Mouse (Mus musculus): Measurements from ENCODE around the gene Mdm4. TPM values are rescaled to one million over a fixed set of nuclear protein-coding genes. Genes with fewer than 3 reads are reported as not detected.
"Not testable (repeated sequence)": the region's sequence is repeated elsewhere in the genome, so short reads cannot be mapped to it uniquely, and the experiment has no call there.

Gene Mdm4
- polyA plus RNA-seq, 1 experiment from 2014 or later, result 36.5 TPM

DNA sequence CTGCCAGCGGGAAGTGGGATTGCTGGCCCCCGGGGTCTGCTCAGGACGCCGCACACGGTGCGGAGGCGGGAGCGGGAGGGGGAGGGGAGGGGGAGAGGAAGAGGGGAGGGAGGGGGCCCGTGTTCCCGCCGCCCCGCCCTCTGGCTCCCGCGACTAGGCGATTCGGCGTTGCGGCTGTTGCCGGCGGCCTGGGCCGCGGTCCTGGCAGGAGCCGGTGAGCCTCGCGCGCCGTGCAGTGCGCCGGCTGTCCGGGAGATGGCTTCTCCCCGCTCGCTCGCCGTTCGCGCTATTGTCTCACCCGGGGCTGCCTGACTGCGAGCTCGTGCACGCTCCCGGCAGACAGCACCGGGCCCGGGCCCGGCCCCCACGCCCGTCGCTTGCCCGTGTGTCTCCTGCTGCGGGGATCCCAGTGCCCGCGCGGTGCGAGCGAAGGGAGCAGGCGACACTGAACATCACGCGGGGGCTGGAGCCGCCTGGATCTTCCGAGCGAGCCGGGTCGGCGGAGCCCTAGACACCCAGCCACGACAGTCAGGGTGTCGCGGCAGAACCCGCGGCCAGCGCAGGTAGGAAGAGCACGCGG is 15.6 kb upstream of the Mdm4 start:
- Histone ChIP-seq H3K36me3 (ENCODE audit: control insufficient read depth, insufficient read depth, low read length) (no peaks in the 10 kb centered on the region), H3K27me3 (ENCODE audit: control insufficient read depth, insufficient read depth, low read length) (0 out of 2 replicates have a peak, but pooled peaks cover 2% of the 10 kb centered on the region), H3K4me2 (peak overlapping the region; percentile 81), H3K4me1 (ENCODE audit: control insufficient read depth, insufficient read depth, low read length) (peaks cover 43% of the 10 kb centered on the region), H3K27ac (ENCODE audit: low read depth, low read length) (peak overlapping the region; percentile 95), H3K4me3 (ENCODE audit: low read depth, low read length) (peak overlapping the region; percentile 95), H3K9me3 (ENCODE audit: control insufficient read depth, low read length) (no peaks in the 10 kb centered on the region), H3K9ac (ENCODE audit: low read length) (peak overlapping the region; percentile 99)
- under 1% methylated on average over 57 of the region's 71 CpGs for WGBS
- DNase-seq (ENCODE audit: low spot score, missing footprints), result peak; percentile 97
- ATAC-seq (ENCODE audit: low FRiP score), result peak; percentile 92

GRCm38 (mm10) chr1:133045011-133045860 is 14.9 kb upstream of the Mdm4 start, which contains the start of gene Pik3c2b:
Gene Pik3c2b (plus strand): TSS chr1:133045667.
- peak within 1 kb of the TSS; percentile 95 for H3K27ac ChIP-seq (ENCODE audit: low read depth, low read length)
- H3K9ac ChIP-seq (ENCODE audit: low read length), result peak within 1 kb of the TSS; percentile 99
- H3K4me2 ChIP-seq, result peak within 1 kb of the TSS; percentile 81
- WGBS, result 4% methylated on average over 15 of the region's 15 CpGs
- peak within 1 kb of the TSS; percentile 95 for H3K4me3 ChIP-seq (ENCODE audit: low read depth, low read length)
- DNase-seq (ENCODE audit: low spot score, missing footprints) (peak; percentile 96), ATAC-seq (ENCODE audit: low FRiP score) (no peak)
- H3K4me1 ChIP-seq (ENCODE audit: control insufficient read depth, insufficient read depth, low read length), result peaks cover 43% of the 10 kb centered on the region
- no peaks in the 10 kb centered on the region for H3K9me3 ChIP-seq (ENCODE audit: control insufficient read depth, low read length)
- 0 out of 2 replicates have a peak, but pooled peaks cover 2% of the 10 kb centered on the region for H3K27me3 ChIP-seq (ENCODE audit: control insufficient read depth, insufficient read depth, low read length)
- no peaks in the 10 kb centered on the region for H3K36me3 ChIP-seq (ENCODE audit: control insufficient read depth, insufficient read depth, low read length)

DNA sequence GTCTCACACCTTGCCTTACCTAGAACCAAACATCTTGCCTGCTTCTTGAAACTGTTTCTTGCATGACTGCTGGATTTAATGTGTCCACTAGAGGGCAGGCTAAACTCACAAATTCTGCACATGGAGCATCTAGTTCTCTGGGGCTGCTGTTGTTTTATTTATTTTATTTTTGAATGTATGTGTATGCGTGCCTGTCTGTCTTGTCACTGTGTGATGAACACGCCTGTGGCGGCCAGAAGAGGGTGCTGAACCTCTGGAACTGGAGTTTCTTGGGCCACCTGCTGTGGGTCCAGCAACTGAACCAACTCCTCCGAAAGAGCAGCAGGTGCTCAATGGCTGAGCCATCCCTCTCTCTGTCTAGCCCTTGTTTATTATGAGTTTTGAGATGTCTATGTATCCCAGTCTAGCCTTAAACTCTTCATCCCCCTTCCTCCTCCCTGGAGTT is 9.2 kb upstream of the Mdm4 start:
- WGBS, result 14% methylated on average over 4 of the region's 4 CpGs
- ATAC-seq (ENCODE audit: low FRiP score) (peak; percentile 80; the same call in 1 of the 2 replicates), DNase-seq (ENCODE audit: low spot score, missing footprints) (peak; percentile 96)
- H3K9ac ChIP-seq (ENCODE audit: low read length), result no peak overlapping the region
- no peaks in the 10 kb centered on the region for H3K27me3 ChIP-seq (ENCODE audit: control insufficient read depth, insufficient read depth, low read length)
- H3K4me1 ChIP-seq (ENCODE audit: control insufficient read depth, insufficient read depth, low read length), result no peaks in the 10 kb centered on the region
- H3K4me2 ChIP-seq, result no peak overlapping the region
- no peak overlapping the region for H3K4me3 ChIP-seq (ENCODE audit: low read depth, low read length)
- H3K9me3 ChIP-seq (ENCODE audit: control insufficient read depth, low read length), result no peaks in the 10 kb centered on the region
- no peaks in the 10 kb centered on the region for H3K36me3 ChIP-seq (ENCODE audit: control insufficient read depth, insufficient read depth, low read length)
- no peak overlapping the region for H3K27ac ChIP-seq (ENCODE audit: low read depth, low read length)

GRCm38 (mm10) chr1:133034682-133035081 is 4.3 kb upstream of the Mdm4 start:
- H3K9me3 ChIP-seq (ENCODE audit: control insufficient read depth, low read length); ATAC-seq (ENCODE audit: low FRiP score); H3K4me1 ChIP-seq (ENCODE audit: control insufficient read depth, insufficient read depth, low read length); H3K4me3 ChIP-seq (ENCODE audit: low read depth, low read length); H3K27ac ChIP-seq (ENCODE audit: low read depth, low read length); H3K4me2 ChIP-seq; DNase-seq (ENCODE audit: low spot score, missing footprints); H3K36me3 ChIP-seq (ENCODE audit: control insufficient read depth, insufficient read depth, low read length); H3K27me3 ChIP-seq (ENCODE audit: control insufficient read depth, insufficient read depth, low read length); H3K9ac ChIP-seq (ENCODE audit: low read length): not testable (repeated sequence)
- WGBS, result 68% methylated on average over 7 of the region's 7 CpGs

- peak overlapping the region; percentile 53 for H3K4me3 ChIP-seq (ENCODE audit: low read depth, low read length)
- H3K4me2 ChIP-seq, result peak overlapping the region; percentile 53
- ATAC-seq (ENCODE audit: low FRiP score) (peak; percentile 74), DNase-seq (ENCODE audit: low spot score, missing footprints) (peak; percentile 96)
- no peak overlapping the region for H3K9ac ChIP-seq (ENCODE audit: low read length)
- WGBS, result 2% methylated on average over 11 of the region's 11 CpGs
- H3K9me3 ChIP-seq (ENCODE audit: control insufficient read depth, low read length), result no peaks in the 10 kb centered on the region
- peaks cover 5% of the 10 kb centered on the region; the same call in 1 of the 2 replicates for H3K4me1 ChIP-seq (ENCODE audit: control insufficient read depth, insufficient read depth, low read length)
- no peaks in the 10 kb centered on the region for H3K27me3 ChIP-seq (ENCODE audit: control insufficient read depth, insufficient read depth, low read length)
- H3K36me3 ChIP-seq (ENCODE audit: control insufficient read depth, insufficient read depth, low read length), result no peaks in the 10 kb centered on the region
- no peak overlapping the region for H3K27ac ChIP-seq (ENCODE audit: low read depth, low read length)
These were observed 3.7 kb upstream of the Mdm4 start for GRCm38 (mm10) chr1:133034091-133034460.

GRCm38 (mm10) chr1:133033316-133034090 is 3.1 kb upstream of the Mdm4 start:
- H3K36me3 ChIP-seq (ENCODE audit: control insufficient read depth, insufficient read depth, low read length), result no peaks in the 10 kb centered on the region
- H3K27ac ChIP-seq (ENCODE audit: low read depth, low read length), result no peak overlapping the region; the same call in 1 of the 2 replicates
- H3K9me3 ChIP-seq (ENCODE audit: control insufficient read depth, low read length), result no peaks in the 10 kb centered on the region
- peaks cover 5% of the 10 kb centered on the region; the same call in 1 of the 2 replicates for H3K4me1 ChIP-seq (ENCODE audit: control insufficient read depth, insufficient read depth, low read length)
- H3K9ac ChIP-seq (ENCODE audit: low read length), result peak overlapping the region; percentile 59
- no peaks in the 10 kb centered on the region for H3K27me3 ChIP-seq (ENCODE audit: control insufficient read depth, insufficient read depth, low read length)
- H3K4me2 ChIP-seq, result peak overlapping the region; percentile 53
- H3K4me3 ChIP-seq (ENCODE audit: low read depth, low read length), result peak overlapping the region; percentile 53
- WGBS, result under 1% methylated on average over 28 of the region's 28 CpGs
- DNase-seq (ENCODE audit: low spot score, missing footprints) (peak; percentile 98), ATAC-seq (ENCODE audit: low FRiP score) (peak; percentile 83)

DNA sequence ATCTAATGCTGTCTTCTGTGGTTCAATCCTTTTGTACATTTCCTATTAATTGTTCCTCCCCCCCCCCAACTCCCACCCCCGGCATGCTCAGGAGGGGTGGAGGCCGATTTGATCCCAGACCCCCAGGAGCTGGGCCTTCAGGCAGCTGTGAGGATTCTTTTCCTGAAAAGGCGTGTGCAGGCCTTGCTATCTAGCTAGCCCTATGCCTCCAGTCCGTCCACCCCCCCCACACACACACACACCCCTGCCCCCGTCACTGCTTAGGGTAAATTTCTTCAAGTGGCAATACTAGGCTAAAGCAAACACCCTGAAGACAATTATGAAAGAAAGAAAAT is 2.6 kb upstream of the Mdm4 start:
- Histone ChIP-seq H3K4me1 (ENCODE audit: control insufficient read depth, insufficient read depth, low read length) (peaks cover 5% of the 10 kb centered on the region; the same call in 1 of the 2 replicates), H3K27me3 (ENCODE audit: control insufficient read depth, insufficient read depth, low read length) (no peaks in the 10 kb centered on the region), H3K36me3 (ENCODE audit: control insufficient read depth, insufficient read depth, low read length) (no peaks in the 10 kb centered on the region), H3K4me2 (peak overlapping the region; percentile 53), H3K4me3 (ENCODE audit: low read depth, low read length) (peak overlapping the region; percentile 53), H3K27ac (ENCODE audit: low read depth, low read length) (no peak overlapping the region; the same call in 1 of the 2 replicates), H3K9ac (ENCODE audit: low read length) (peak overlapping the region; percentile 59), H3K9me3 (ENCODE audit: control insufficient read depth, low read length) (no peaks in the 10 kb centered on the region)
- peak; percentile 94 for DNase-seq (ENCODE audit: low spot score, missing footprints)
- WGBS, result 10% methylated on average over 5 of the region's 5 CpGs
- peak; percentile 43; the same call in 1 of the 2 replicates for ATAC-seq (ENCODE audit: low FRiP score)

GRCm38 (mm10) chr1:133029744-133030143 is 617 bp downstream of the Mdm4 start:
- H3K36me3 ChIP-seq (ENCODE audit: control insufficient read depth, insufficient read depth, low read length), result no peaks in the 10 kb centered on the region
- no peak overlapping the region for H3K4me3 ChIP-seq (ENCODE audit: low read depth, low read length)
- H3K4me2 ChIP-seq, result no peak overlapping the region
- H3K9ac ChIP-seq (ENCODE audit: low read length), result no peak overlapping the region
- H3K9me3 ChIP-seq (ENCODE audit: control insufficient read depth, low read length), result no peaks in the 10 kb centered on the region
- H3K4me1 ChIP-seq (ENCODE audit: control insufficient read depth, insufficient read depth, low read length), result peaks cover 5% of the 10 kb centered on the region; the same call in 1 of the 2 replicates
- H3K27me3 ChIP-seq (ENCODE audit: control insufficient read depth, insufficient read depth, low read length), result no peaks in the 10 kb centered on the region
- ATAC-seq (ENCODE audit: low FRiP score), result no peak
- WGBS, result 90% methylated on average over 3 of the region's 3 CpGs
- DNase-seq (ENCODE audit: low spot score, missing footprints), result no peak
- H3K27ac ChIP-seq (ENCODE audit: low read depth, low read length), result no peak overlapping the region
